Mouse (Mus musculus): ENCODE data around the gene Gm4985.
"Not testable (repeated sequence)": the region's sequence is repeated elsewhere in the genome, so short reads cannot be mapped to it uniquely, and the experiment has no call there.

The Gm4985 gene

GRCm38 (mm10) chrX:23958834-23959233 lies at the start of gene Gm4985:
TSS of gene Gm4985 (minus strand) at chrX:23958934.
- not testable (repeated sequence) for DNase-seq

- DNase-seq = no peak
Measured at GRCm38 (mm10) chrX:23954161-23954560, 4.6 kb downstream of the Gm4985 start.

Measured in layer of hippocampus, adult 9-11 months (tissue).